Mouse (Mus musculus): ENCODE measurements around the gene Purb.
"Not testable (repeated sequence)": the region's sequence is repeated elsewhere in the genome, so short reads cannot be mapped to it uniquely, and the experiment has no call there.

Gene Purb

DNA sequence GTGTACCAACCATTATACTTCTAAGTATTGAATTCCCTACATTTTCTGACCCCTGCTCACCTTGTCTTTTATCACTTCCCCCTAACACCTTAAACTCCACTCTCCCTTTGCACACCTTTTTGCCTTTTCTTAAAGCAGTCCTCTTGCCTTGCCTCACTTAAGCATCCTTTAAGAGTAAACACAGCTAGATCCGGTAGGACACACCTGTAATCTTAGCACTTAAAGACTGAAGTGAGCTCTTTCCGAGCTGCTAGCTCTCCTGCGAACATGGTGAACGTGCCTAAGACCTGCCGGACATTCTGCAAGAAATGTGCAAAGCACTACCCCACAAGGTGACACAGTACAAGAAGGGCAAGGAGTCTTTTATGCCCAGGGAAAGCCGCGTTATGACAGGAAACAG is 29.8 kb downstream of the Purb start:
- CTCF ChIA-PET, result no interaction called here

DNA sequence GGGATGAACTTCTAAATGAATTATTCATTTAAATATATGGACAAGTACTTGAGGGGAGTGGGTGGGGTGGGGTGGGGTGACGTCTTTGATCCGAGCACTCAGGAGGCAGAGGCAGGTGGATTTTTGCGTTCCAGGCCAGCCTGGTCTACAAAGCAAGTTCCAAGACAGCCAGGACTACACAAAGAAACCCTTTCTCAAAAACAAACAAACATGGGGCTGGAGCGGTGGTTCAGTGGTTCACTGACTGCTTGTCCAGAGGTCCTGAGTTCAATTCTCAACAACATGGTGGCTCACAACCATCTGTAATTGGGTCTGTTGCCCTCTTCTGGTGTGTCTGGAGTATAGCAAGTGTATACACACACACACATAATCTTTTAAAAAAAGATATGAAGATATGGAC is 30.3 kb downstream of the Purb start:
- CTCF ChIA-PET, result no interaction called here

DNA sequence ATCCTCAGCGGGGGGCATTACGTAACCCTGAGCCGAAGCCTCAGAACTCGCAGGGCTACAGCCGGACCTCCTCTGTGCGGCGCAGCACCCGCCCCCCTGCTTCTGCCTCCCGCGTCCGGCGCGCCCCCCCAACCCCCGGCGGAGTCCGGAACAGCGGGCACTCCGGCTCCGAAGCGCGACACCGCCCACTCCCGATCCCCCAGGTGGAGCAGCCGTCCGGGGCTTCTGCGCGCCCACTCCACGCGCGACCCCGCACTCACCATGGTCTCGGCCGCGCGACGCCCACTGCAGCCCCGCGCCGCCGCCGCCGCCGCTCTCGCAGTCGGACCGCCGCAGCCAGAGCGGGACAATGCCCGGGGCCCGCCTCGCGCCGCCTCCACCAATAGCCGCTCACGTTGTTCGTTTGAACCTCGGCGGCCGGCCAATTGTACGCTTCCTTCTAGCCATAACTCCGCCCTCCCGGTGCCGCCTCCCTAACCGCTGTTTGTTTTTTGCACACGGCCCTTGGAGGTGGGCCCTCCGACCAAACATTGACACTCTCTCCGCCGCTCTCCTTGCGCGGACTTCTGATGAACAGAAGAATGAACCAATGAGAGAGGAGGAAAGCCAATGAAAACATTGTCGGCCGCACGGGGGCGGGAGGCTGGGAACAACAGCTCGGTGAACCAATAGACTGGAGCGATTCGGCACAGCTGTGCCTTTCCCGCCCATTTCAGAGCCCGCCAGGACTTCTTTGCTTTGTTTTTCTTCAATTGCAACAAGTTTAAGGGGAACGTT is 31.5 kb downstream of the Purb start, which contains the start of gene H2afv:
TSS of gene H2afv (minus strand) at position 367 of the 777 bp plus-strand sequence.
- CTCF ChIA-PET, result no interaction called here

DNA sequence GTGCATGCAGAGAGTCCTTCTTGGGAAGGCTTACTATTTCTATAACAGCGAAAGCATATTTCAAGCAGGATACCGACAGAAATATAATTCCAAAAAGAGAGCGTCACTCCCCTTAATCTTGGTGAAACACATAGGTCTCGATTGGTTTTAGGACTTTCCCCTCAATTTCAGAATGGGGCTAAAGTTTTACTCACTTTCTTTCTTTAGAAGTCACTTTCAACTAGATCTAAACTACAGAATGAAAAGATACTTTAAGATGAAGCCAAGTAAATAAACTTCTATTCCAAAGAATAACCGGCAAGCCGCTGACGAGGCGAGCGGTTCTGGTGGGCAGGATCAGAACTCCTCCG is 32.0 kb downstream of the Purb start:
- CTCF ChIA-PET, result no interaction called here

DNA sequence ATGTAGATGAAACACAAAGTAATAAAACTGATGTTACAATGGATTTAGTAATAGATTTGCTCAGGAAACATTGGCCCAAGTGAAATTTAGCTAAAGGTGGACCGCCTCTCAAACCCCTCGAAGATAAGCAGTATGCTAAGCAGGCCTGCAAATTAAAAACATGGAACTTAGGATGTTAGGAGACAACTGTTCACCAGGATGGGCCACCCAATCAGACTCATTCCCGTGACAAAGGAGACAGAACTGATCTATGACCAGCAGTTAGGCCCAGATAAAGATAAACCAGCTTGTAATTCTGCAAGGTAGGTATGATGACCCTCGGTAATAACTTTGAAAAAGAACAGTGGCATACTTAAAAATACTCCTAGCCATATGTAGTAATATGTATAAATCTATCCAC is 32.6 kb downstream of the Purb start:
- CTCF ChIA-PET, result no interaction called here

DNA sequence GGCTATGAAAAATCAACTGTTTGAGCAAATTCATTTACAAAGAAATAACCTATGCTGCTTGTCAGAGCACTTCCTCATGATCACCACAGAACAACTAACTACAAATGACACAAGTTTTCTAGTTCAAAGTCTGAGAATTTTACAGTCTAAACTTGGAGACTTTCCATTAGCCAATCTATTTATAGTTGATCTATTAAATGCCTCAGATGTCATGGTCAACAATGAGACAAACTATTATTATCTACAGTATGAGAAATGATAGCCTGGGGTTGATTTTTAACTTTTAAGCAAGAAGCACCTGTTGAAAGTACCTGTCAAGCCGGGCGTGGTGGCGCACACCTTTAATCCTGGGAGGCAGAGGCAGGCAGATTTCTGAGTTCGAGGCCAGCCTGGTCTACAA is 33.2 kb downstream of the Purb start:
- CTCF ChIA-PET, result no interaction called here

DNA sequence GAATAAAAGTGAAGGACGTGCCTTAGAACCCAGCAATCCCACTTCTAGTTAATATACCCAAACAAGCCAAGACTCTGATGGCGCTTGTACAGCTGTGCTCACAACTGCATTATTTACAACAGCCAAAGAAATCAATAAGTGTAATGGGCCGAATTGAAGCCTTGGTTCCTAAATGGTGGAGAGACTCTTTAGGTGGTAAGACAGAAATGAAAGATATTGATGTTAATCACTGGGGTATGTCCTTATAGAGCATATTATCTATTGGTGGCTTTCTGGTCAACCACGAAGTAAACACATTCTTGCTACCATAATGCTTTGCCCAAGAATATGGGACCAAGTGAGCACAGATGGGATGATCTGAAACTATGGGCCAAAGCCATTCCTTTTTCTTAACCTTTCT is 35.5 kb downstream of the Purb start:
- CTCF ChIA-PET, result no interaction called here

DNA sequence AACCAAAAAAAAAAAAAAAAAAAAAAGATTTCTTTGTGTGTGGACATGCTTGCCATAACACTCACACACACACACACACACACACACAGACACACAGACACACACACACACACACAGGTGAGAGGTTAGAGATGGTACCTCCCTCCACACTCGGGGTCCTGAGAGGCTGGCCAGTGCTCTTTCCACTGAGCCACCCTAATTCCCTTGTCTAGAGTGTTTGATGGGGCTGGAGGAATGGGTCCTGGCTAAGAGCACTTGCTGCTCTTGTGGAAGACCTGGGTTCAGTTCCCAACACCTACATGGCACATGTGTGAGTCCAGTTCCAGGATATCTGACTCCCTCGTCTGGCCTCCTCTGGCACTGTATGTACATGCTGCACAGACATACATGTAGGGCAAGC is 38.0 kb downstream of the Purb start:
- CTCF ChIA-PET, result no interaction called here

DNA sequence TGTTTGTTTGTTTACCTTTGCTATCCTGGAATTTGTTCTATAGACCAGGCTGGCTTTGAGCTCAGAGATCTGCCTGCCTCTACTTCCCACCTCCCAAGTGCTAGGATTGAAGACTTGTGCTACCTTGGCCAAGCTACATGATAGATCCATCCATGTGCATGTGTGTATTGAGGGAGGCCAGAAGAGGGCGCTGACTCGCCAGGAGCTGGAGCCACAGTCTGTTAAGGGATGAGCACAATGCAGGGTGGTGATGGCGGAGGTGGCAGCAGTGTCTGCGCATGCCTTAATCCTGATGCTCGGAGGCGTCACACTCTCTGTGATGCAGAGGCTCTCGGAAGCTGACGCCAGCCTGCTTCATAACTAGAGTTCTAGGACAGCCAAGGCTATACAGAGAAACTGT is 39.3 kb downstream of the Purb start:
- CTCF ChIA-PET, result no interaction called here

DNA sequence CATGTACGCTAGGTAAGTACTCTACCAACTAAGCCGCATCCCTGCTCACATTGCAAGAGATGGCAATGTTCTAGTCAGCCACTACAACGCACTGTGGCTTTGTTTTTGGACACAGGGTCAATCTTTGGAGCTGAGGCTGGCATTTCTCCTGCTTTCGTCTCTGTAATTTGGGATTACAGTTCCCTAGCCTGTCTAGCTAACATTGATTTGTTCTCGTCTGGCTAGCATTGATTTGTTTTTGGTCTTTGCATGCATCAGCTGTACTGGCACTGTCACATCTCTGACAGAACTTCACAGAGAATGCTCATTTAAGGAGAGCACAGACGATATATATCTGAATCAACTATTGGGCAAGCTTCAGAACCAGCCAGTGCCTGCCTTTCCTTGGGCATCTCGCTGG is 45.5 kb downstream of the Purb start:
- CTCF ChIA-PET, result interaction anchor here (0.6 to 1.2 kb wide), 2 partner anchors 12 to 124 kb away, joined by 3 read pairs; no protein-coding TSS in a partner anchor

DNA sequence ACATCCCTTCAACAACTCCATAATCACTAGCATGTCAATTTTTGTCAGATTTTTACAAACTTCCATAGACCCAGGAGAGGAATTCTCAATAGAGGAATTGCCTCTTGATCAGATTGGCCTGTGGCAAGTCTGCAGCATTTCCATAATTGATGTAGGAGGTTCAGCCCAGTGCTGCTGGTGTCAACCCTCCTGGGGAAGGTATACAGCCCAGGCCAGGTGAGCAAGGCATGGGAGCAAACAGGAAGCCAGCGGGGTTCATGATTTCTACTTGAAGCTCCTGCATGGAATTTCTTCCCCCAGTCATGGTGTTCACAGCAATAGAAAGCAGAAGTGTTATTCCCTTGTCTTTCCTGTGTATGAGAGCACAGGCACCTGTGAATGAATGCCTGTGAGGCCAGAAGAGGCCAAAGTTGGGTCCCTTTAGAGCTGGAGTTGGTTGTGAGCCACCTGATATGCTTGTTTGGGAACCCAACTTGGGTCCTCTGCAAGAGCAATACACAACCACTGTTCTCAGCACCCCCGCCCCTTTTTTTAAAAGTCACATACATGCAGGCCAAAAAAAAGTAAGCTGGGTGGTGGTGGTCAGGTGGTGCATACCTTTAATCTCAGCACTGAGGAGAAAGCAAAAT is 54.9 kb downstream of the Purb start:
- CTCF ChIA-PET, result interaction anchor here (0.7 kb wide), 1 partner anchor 15 kb away, joined by 3 read pairs; no protein-coding TSS in a partner anchor

DNA sequence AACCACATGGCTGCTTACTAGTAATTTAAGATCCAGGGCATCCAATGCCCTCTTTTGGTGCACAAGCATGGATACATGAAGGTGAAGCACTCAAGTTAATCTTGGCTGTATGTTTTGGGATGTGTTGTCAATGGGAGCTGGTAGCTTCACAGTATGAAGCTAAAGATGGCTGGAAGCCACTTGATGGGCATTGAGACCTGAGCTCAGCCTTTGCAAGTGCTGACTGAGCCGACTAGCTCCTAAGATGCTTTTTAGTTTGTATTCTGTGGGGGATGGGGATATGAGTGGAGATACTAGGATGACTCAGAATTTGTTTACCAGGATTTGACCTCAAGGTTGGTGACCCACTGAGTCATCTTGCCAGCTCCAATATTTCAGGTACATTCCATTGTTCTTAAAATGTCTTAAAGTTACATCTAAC is 55.4 kb downstream of the Purb start:
- CTCF ChIA-PET, result interaction anchor here (0.7 kb wide), 1 partner anchor 15 kb away, joined by 3 read pairs; no protein-coding TSS in a partner anchor

DNA sequence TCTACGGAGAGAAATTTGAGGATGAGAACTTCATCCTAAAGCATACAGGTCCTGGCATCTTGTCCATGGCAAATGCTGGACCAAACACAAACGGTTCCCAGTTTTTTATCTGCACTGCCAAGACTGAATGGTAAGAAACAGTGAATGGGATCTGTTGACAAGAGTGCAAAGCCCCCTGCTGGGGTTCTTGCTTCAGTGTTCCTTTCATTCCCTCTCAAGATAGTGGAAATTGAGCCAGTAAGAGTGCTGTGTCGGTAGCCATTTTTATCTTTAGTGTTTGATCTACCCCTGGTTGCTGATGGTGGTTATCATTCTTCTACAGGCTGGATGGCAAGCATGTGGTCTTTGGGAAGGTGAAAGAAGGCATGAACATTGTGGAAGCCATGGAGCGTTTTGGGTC is 56.6 kb downstream of the Purb start:
- CTCF ChIA-PET, result not testable (repeated sequence)

DNA sequence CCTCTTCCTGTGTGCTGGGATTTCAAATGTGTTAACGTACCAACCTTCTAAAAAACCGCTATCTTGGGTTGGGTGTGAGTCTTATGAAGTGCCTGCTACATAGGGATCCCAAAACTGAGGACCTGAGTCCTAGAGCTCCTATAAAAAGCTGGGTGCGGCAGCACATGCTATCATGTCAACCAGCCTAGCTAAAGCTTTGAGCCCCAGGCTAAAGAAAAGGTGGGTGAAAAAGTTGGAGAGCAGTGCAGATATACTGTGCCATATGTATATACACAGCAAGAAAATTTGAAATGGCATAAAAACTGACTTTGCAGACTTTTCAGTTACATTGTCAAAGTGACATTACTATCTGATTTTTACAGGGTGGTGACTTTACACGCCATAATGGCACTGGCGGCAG is 57.0 kb downstream of the Purb start:
- CTCF ChIA-PET, result no interaction called here

Data from spleen, embryonic (tissue).